Mouse (Mus musculus): ENCODE measurements around the gene Fam19a3. TPM values are rescaled to one million over a fixed set of nuclear protein-coding genes. Genes with fewer than 3 reads are reported as not detected.

Gene Fam19a3
- polyA plus RNA-seq, 1 experiment from 2014 or later = 0.32 TPM

- CTCF ChIA-PET = interaction anchor here (1.1 to 2.3 kb wide), 3 partner anchors 13 to 29 kb away, joined by 3 to 14 read pairs (median 4); no protein-coding TSS in a partner anchor
- DNase-seq (ENCODE audit: low read depth, low spot score) = no peak
- no peak for TF ChIP-seq CTCF (IDR thresholded peaks at IDR 0.05)
- no peaks in the 10 kb centered on the region for H3K27me3 ChIP-seq
- in situ Hi-C loops (cut with MboI; ENCODE audit: low pct_unique_long_range_greater_than_20kb) = no loop called here
- POLR2A ChIA-PET = interaction anchor here (0.7 kb wide), 1 partner anchor 30 kb away, joined by 3 read pairs; no protein-coding TSS in a partner anchor
- ATAC-seq = no peak
Measured at GRCm38 (mm10) chr3:104743161-104743560, 38.5 kb downstream of the Fam19a3 start.

GRCm38 (mm10) chr3:104741954-104742353, 39.7 kb downstream of the Fam19a3 start:
- H3K27me3 ChIP-seq = no peaks in the 10 kb centered on the region
- ChIA-PET CTCF (interaction anchor here (1.6 to 2.3 kb wide), 2 partner anchors 12 to 27 kb away, joined by 4 to 14 read pairs; no protein-coding TSS in a partner anchor), POLR2A (interaction anchor here (1.2 kb wide), 1 partner anchor 12 kb away, joined by 3 read pairs; no protein-coding TSS in a partner anchor)
- TF ChIP-seq CTCF (IDR thresholded peaks at IDR 0.05) = no peak
- DNase-seq (ENCODE audit: low read depth, low spot score) = no peak
- ATAC-seq = no peak
- in situ Hi-C loops (cut with MboI; ENCODE audit: low pct_unique_long_range_greater_than_20kb) = no loop called here

GRCm38 (mm10) chr3:104734654-104735053, 47.0 kb downstream of the Fam19a3 start:
- in situ Hi-C loops (cut with MboI; ENCODE audit: low pct_unique_long_range_greater_than_20kb) = no loop called here
- DNase-seq (ENCODE audit: low read depth, low spot score) = no peak
- TF ChIP-seq CTCF (IDR thresholded peaks at IDR 0.05) = no peak
- ChIA-PET POLR2A (interaction anchor here (0.7 to 1.4 kb wide), 5 partner anchors 11 to 25 kb away, joined by 3 to 8 read pairs (median 4); no protein-coding TSS in a partner anchor), CTCF (interaction anchor here (0.9 to 1.6 kb wide), 4 partner anchors 12 to 25 kb away, joined by 3 to 6 read pairs (median 5); no protein-coding TSS in a partner anchor)
- no peaks in the 10 kb centered on the region for H3K27me3 ChIP-seq
- no peak for ATAC-seq

GRCm38 (mm10) chr3:104732907-104733306, 48.7 kb downstream of the Fam19a3 start:
- DNase-seq (ENCODE audit: low read depth, low spot score) (no peak), ATAC-seq (no peak)
- TF ChIP-seq CTCF (IDR thresholded peaks at IDR 0.05) = no peak
- in situ Hi-C loops (cut with MboI; ENCODE audit: low pct_unique_long_range_greater_than_20kb) = no loop called here
- CTCF ChIA-PET = interaction anchor here (5.7 kb wide), 1 partner anchor 17 kb away, joined by 32 read pairs; no protein-coding TSS in a partner anchor
- POLR2A ChIA-PET = no interaction called here
- H3K27me3 ChIP-seq = no peaks in the 10 kb centered on the region

GRCm38 (mm10) chr3:104729270-104729839, 52.3 kb downstream of the Fam19a3 start:
- ATAC-seq = no peak
- no peak for TF ChIP-seq CTCF (IDR thresholded peaks at IDR 0.05)
- no peaks in the 10 kb centered on the region for H3K27me3 ChIP-seq
- ChIA-PET POLR2A (interaction anchor here (0.6 to 1.3 kb wide), 4 partner anchors 12 to 46 kb away, joined by 3 read pairs; no protein-coding TSS in a partner anchor), CTCF (interaction anchor here (0.9 to 5.7 kb wide), 9 partner anchors 10 to 50 kb away, joined by 3 to 32 read pairs (median 4); no protein-coding TSS in a partner anchor)
- in situ Hi-C loops (cut with MboI; ENCODE audit: low pct_unique_long_range_greater_than_20kb) = no loop called here
- no peak for DNase-seq (ENCODE audit: low read depth, low spot score)

Other genes with a start within 250 kb of the Fam19a3 start
- gene Slc16a1, start 143.2 kb downstream of the Fam19a3 start, polyA plus RNA-seq (2021) = 48.1 TPM
- gene Ppm1j, start 784 bp downstream of the Fam19a3 start, polyA plus RNA-seq (2021) = 23.8 TPM
- 470 TPM for gene Rhoc, start 6.5 kb upstream of the Fam19a3 start, polyA plus RNA-seq (2021)
- 43.9 TPM for gene Mov10, start 36.7 kb upstream of the Fam19a3 start, polyA plus RNA-seq (2021)
- 42.6 TPM for gene St7l, start 82.2 kb upstream of the Fam19a3 start, polyA plus RNA-seq (2021)
- 82.7 TPM for gene Capza1, start 82.7 kb upstream of the Fam19a3 start, polyA plus RNA-seq (2021)
- gene Wnt2b, start 180.1 kb upstream of the Fam19a3 start, polyA plus RNA-seq (2021) = 1.7 TPM